Mouse (Mus musculus) frontal cortex, adult (tissue): ENCODE data around the gene Dlg4.
A peak's percentile ranks its signal among the peaks of the same experiment; 100 is the strongest.
"Not testable (repeated sequence)": the region's sequence is repeated elsewhere in the genome, so short reads cannot be mapped to it uniquely, and the experiment has no call there.

Source experiments
- ATAC-seq: cut with Nextera tagmentation; 2 replicates; pipeline ENCODE4 v1.9.2; 2017; ENCODE audit warnings: mild to moderate bottlenecking, moderate library complexity, mixed read lengths; ENCODE audit not compliant: low TSS enrichment

The Dlg4 gene

GRCm38 (mm10) chr11:69996161-69997061, 20.3 kb upstream of the Dlg4 start:
- ATAC-seq = no peak

DNA sequence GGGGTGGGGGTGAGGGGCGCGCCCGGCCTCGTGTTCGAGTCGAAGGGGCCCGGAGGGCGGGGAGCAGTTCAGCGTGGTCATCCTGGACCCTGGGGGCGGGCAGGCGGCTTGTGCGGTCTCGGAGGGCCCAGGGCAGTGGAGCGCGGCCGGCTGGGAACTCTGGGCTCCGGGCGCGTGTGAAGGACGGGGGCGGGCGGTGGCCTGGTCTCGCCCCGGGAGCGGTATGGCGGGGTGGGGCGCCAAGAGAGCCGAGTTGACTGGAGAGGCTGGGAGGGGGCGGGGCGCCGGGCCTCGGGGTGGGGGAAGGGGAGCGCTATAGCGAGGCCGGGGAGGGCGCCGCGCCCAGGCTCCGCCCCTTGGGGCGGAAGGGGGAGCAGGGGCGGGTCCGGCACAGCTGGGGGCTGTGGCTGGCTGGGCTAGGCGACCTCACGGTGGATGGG, 19.7 kb upstream of the Dlg4 start:
- no peak for ATAC-seq

DNA sequence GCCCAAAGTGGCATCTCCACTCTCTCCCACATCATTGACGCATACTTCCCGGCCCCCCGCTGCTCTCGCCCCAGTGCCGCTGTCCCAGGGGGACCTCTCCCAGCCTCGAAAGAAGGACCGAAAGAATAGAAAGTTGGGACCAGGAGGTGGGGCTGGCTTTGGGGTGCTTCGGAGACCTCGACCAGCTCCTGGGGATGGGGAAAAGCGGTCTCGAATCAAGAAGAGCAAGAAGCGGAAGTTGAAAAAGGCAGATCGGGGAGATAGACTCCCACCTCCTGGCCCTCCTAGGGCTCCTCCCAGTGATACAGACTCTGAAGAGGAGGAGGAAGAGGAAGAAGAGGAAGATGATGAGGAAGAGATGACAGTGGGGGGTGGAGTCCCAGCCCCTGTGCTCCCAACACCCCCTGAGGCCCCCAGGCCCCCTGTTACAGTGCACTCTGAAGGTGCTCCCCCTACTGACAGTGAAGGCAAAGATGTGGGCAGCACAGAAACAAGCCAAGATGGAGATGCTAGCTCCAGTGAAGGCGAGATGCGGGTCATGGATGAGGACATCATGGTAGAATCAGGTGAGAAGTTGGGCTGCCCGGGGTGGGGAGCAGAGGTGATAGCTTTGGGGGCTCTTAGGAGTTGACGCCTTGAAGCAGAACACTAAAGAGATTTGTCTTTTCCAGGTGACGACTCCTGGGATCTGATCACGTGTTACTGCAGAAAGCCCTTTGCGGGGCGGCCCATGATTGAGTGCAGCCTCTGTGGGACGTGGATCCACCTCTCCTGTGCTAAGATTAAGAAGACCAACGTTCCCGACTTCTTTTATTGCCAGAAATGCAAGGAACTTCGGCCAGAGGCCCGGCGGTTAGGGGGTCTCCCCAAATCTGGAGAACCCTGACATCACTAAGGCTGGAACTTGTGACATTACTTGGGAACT, 17.9 kb upstream of the Dlg4 start:
- ATAC-seq = no peak

- no peak for ATAC-seq
Measured at GRCm38 (mm10) chr11:69999666-70000065, 17.1 kb upstream of the Dlg4 start.

- ATAC-seq = peak; percentile 45
Measured at GRCm38 (mm10) chr11:70000396-70000898, 16.3 kb upstream of the Dlg4 start, which contains the start of gene Dvl2. Gene Dvl2, plus strand, starts transcription at chr11:70000595.

- ATAC-seq = no peak
Measured at GRCm38 (mm10) chr11:70001159-70001558, 15.6 kb upstream of the Dlg4 start.

GRCm38 (mm10) chr11:70001865-70002264, 14.9 kb upstream of the Dlg4 start:
- no peak for ATAC-seq

DNA sequence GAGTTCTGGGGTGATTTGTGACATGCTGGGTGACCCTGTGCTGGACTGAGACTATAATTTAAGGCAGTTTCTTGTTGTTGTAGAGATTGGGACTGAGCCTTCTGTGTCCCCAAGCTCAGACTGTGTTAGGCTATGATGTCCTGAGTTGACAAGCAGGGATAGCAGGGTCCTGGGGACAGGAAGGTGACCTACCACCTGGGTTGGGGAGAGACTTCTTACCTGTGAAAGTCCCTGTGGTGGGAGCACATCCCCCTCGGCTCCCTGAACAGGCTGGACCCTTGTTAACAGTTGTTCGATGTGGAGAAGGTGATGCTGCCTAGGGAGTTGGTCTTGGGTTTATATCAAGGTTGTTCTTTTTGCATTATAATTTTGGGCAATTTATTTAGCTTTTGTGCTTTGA, 14.3 kb upstream of the Dlg4 start:
- no peak for ATAC-seq

- no peak for ATAC-seq
Measured at GRCm38 (mm10) chr11:70005521-70005920, 11.2 kb upstream of the Dlg4 start.

- no peak for ATAC-seq
Measured at GRCm38 (mm10) chr11:70010033-70010432, 6.7 kb upstream of the Dlg4 start.

GRCm38 (mm10) chr11:70010548-70010947, 6.2 kb upstream of the Dlg4 start:
- no peak for ATAC-seq

DNA sequence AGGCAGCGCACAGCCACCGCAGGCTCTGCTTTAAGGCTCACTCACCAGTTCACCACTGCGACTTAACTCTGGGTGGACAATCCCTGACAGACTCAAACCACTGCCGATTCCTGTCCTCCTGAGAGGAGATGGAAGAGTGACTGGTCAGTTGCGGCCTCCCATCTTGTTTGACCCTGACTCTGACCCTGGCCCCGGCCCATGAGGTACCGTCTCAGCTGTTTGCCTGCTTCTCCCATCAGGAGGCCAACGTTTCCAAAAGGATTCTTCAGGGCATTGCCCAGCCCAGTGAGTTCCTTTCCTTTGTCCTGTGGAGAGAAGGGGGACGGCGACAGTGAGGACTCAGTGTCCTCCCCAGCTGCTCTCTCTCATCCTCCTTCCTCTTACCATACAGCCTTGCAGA, 5.8 kb upstream of the Dlg4 start:
- ATAC-seq = no peak

DNA sequence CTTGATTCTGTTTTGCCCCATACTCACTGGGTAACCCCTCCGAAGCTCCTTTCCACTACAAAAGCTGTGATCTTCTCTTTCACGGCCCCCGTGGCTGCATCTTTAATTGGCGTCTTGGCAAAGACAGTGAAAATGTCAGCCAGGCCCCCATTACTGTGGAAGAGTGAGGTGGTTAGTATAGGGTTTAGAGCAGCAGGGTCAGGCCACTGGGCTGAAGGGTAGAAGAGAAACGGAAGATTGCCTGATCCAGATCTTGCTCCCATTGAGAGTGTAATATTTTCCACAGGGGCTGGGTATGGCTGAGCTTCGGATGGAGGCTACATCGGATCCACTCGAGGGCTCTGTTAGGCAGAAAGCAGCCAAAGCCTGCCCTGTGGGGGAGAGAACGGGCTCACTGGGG, 3.8 kb upstream of the Dlg4 start:
- ATAC-seq = no peak

DNA sequence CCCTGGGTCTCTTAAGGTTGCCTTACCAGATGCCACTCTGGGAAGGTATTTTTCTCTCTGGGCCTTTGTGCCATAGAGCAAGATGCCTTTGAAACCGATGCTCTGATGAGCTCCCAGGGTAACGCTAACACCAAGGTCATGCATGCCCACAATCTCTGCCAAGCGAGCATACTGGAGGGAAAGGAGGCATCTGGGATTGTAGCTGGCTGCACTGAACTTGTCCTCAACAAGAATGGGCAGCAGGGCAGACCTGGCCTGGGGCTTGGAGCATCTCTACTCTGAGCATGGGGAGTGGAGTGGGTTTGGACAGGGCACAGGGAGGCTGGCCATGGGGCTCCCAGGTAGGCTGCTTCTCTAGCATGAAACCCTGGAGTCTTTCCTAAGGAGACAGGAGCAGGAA, 3.3 kb upstream of the Dlg4 start:
- no peak for ATAC-seq

DNA sequence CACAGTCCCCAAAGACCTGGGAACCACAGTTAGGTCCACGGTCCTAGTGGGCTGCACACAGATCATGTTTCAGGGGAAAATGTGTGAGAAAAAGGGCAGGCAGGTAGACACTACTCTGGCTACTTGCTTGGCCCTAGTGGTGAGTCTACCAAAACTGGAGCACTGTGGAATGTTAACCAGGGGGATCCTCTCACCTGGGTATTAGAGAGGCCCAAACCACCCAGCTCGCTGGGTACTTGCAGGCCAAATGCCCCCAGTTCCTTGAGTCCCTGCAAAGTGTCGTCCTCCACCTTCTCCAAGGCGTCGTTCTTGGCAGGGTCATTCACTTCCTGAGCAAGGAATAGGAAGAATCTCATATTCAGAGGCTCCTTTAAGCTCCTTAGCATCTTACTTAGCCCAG, 2.7 kb upstream of the Dlg4 start:
- no peak for ATAC-seq

GRCm38 (mm10) chr11:70014880-70015558, 1.7 kb upstream of the Dlg4 start, which contains the start of gene Acadvl:
Gene Acadvl, minus strand, starts transcription at chr11:70015411.
- ATAC-seq = peak; percentile 78

- ATAC-seq = no peak
Measured at GRCm38 (mm10) chr11:70015677-70016076, 1.1 kb upstream of the Dlg4 start.

GRCm38 (mm10) chr11:70016177-70016576, 565 bp upstream of the Dlg4 start:
- ATAC-seq = not testable (repeated sequence)

GRCm38 (mm10) chr11:70017199-70017767, 541 bp downstream of the Dlg4 start:
- ATAC-seq = no peak

- ATAC-seq = no peak; the same call in 1 of the 2 replicates
Measured at GRCm38 (mm10) chr11:70018131-70018990, 1.6 kb downstream of the Dlg4 start.
